Mouse (Mus musculus) lung, postnatal 25 days (tissue): ENCODE data around the gene Gm10310.
"Not testable (repeated sequence)": the region's sequence is repeated elsewhere in the genome, so short reads cannot be mapped to it uniquely, and the experiment has no call there.

Experiments
- DNase-seq: peaks from one replicate; pipeline ENCODE4 v3.0.0; 2022; ENCODE audit warnings: low spot score

The Gm10310 gene

GRCm38 (mm10) chr10:129984962-129985361 lies at the start of gene Gm10310:
Gm10310 (minus strand) TSS chr10:129985062.
- DNase-seq: not testable (repeated sequence)

GRCm38 (mm10) chr10:130030048-130030447 lies 45.2 kb upstream of the Gm10310 start, which contains the start of gene Olfr821:
Olfr821 (plus strand) TSS chr10:130030348.
- no peak for DNase-seq

- no peak for DNase-seq
Measured at GRCm38 (mm10) chr10:130012321-130012720, 27.5 kb upstream of the Gm10310 start, which contains the start of gene Olfr820. Olfr820 (plus strand) TSS chr10:130012621.

- not testable (repeated sequence) for DNase-seq
Measured at GRCm38 (mm10) chr10:130005366-130005765, 20.5 kb upstream of the Gm10310 start.

GRCm38 (mm10) chr10:130004104-130004503 lies 19.2 kb upstream of the Gm10310 start:
- DNase-seq: not testable (repeated sequence)

GRCm38 (mm10) chr10:129981867-129982266 lies 3.0 kb downstream of the Gm10310 start:
- not testable (repeated sequence) for DNase-seq

GRCm38 (mm10) chr10:129976040-129976439 lies 8.8 kb downstream of the Gm10310 start, which contains the start of gene Olfr247:
Olfr247 (minus strand) TSS chr10:129976140.
- not testable (repeated sequence) for DNase-seq

GRCm38 (mm10) chr10:129972994-129973393 lies 11.9 kb downstream of the Gm10310 start:
- DNase-seq: not testable (repeated sequence)

GRCm38 (mm10) chr10:129967166-129967565 lies 17.7 kb downstream of the Gm10310 start, which contains the start of gene Olfr819:
Olfr819 (minus strand) TSS chr10:129967266.
- not testable (repeated sequence) for DNase-seq

- DNase-seq: not testable (repeated sequence)
Measured at GRCm38 (mm10) chr10:129966232-129966631, 18.6 kb downstream of the Gm10310 start.

- no peak for DNase-seq
Measured at GRCm38 (mm10) chr10:129949000-129949399, 35.9 kb downstream of the Gm10310 start, which contains the start of gene Olfr818. Olfr818 (minus strand) TSS chr10:129949100.
